Mouse (Mus musculus): ENCODE results near the gene Nhlrc4.

The Nhlrc4 gene

GRCm38 (mm10) chr17:25925348-25925747 lies 19.4 kb downstream of the Nhlrc4 start:
- in situ Hi-C loops (cut with MboI, MseI): no loop called here

DNA sequence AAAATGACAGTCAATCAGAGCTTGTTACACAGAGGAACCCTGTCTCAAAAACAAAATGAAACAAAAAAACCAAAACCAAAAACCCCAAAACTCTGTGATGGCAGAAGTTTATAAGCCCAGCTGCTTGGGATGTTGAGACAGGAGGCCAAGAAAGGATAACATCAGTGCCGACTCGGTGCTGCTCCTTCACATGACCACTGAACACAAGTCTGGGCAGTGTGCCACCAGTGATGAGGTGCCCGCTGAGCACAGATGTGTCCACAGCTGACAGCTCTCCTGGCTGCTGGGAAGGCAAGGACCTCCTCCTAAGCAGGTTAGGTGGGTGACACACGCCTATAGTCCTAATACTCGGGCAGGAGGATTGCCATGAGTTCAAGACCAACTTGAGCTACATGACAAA lies 22.6 kb downstream of the Nhlrc4 start:
- in situ Hi-C loops (cut with MboI, MseI): loop anchor here (5.0 kb wide), 1 partner anchor 195 kb away; the partner anchor contains the start of genes Chtf18 and Rpusd1

- in situ Hi-C loops (cut with MboI, MseI): loop anchor here (5.0 kb wide), 1 partner anchor 193 kb away; the partner anchor contains the start of genes Chtf18 and Rpusd1
These were observed 24.7 kb downstream of the Nhlrc4 start for GRCm38 (mm10) chr17:25919786-25920642.

GRCm38 (mm10) chr17:25919144-25919785 lies 25.5 kb downstream of the Nhlrc4 start, which contains the start of gene Rab40c:
Gene Rab40c (minus strand): TSS chr17:25919727.
- in situ Hi-C loops (cut with MboI, MseI): no loop called here

DNA sequence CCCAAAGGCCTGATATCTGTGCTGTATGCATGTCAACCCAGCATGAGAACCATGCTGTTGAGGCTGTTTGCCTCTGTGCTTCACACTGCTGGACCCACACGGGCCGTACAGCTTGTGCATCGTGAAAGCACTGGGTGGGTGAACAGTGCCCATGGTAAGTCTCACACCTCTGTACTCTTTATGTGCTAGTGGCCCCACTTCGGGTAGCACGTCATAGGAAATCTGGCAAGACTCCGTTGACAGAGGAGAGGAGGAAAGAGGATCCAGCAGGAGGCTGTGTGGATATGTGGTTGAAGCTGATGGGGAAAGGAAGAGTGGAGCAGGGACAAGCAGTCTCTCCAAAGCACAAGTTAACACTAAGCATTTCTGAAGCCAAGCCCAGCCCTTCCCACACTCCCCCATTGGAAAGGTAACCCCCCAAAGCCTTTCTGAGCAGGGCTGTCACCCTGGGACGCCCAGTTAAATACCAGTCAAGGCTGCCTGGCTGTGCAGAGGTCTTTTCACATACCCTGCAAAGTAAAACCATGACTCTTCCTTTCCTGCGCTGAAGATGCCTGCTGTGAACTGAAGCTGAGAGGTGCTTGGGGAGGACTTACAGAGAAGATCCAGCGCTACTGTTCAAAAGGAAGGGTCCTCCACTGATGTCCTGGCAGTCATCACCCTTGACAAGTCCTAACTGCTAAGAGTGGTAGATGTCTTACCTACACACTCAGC lies 26.6 kb downstream of the Nhlrc4 start:
- in situ Hi-C loops (cut with MboI, MseI): no loop called here

DNA sequence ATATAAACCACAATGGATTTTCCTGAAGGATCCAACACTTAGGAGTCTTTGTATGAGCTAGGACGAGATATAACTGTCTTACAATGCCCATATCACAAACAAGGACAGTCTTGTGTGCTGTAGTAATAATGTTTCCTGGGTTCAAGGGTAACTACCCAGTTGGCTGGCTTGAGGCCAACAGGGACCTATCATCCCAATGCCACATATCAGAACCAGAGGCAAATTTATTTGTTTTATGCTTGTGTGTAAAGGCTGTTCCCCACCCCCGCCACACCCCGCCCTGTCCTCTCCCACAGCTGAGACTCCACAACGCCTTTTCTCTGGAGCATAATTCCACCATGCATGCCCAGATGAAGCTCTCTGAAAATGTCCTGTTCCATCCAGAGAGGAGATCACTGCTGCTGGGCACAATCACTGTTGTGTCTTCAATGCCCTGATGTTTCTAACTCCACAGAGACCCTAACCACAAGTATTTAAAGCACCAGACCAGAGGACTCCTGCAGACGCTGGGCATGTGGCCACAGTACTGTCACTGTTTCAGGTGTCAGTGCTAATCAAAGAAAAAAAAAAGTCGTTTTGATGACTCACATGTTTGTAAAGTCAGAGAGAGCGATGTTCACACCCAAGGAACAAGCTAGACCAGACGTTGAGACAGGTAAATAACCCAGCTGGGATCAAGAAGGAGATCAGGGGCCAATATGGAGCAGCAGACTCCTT lies 27.7 kb downstream of the Nhlrc4 start:
- in situ Hi-C loops (cut with MboI, MseI): no loop called here

DNA sequence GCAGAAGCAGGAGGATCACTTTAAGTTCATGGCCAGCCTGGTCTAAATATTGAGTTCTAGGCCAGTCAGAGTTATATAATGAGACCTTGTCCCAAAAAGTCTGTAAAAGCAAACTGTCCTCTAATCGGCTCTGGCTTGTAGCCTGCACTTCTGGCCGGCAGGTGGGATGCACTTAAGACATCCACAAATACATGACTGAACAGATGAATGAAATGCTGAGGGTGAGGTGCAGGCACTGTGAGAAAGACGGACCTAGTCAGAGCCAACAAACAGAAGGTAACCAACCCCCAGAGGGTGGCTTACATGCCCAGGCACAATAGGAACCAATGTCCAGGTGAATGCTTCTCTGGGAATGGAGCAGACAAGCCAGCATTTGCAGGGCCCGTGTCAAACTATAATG lies 30.5 kb downstream of the Nhlrc4 start:
- in situ Hi-C loops (cut with MboI, MseI): no loop called here

GRCm38 (mm10) chr17:25913877-25914275 lies 30.9 kb downstream of the Nhlrc4 start:
- in situ Hi-C loops (cut with MboI, MseI): no loop called here

GRCm38 (mm10) chr17:25913186-25913876 lies 31.4 kb downstream of the Nhlrc4 start:
- in situ Hi-C loops (cut with MboI, MseI): no loop called here

DNA sequence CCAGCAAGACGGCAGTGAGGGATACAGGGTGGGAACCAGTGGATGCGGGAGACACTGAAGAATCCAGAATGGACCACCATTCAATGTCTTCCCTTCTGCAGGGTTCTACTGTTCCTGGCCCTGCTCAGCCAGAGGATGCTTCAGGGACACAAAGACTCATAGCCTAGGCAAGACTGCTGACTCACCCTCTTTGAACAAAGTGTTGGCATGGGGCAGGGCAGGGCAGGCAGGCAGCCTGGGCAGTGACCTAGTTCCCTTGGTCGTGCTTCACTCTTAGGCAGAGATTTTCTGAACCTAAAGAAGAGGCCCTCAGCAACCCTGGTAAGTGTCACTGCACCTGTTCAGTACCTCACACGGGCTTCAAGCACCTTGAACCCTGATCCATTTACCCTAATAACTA lies 32.9 kb downstream of the Nhlrc4 start:
- in situ Hi-C loops (cut with MboI, MseI): no loop called here

DNA sequence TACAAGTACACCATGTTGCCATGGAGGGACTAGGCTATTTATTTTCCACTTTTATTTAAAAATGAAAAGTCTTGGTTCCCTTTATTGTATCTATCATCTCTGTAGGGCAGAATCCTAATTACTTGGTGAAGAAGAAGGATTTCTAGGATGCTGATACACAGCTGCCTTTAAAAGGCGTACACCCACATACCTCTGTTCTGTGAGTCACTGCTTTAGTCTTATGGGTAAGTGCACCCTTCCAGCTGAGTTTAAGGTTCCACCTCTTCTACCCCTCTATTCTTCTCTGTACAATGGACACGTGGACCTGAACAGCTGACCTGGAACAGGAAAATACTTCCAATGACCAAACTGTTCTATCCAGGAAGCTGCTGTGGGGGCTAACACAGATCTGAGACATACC lies 37.1 kb downstream of the Nhlrc4 start:
- in situ Hi-C loops (cut with MboI, MseI): no loop called here

GRCm38 (mm10) chr17:25903061-25903460 lies 41.7 kb downstream of the Nhlrc4 start:
- in situ Hi-C loops (cut with MboI, MseI): no loop called here

- in situ Hi-C loops (cut with MboI, MseI): no loop called here
These were observed 44.6 kb downstream of the Nhlrc4 start for GRCm38 (mm10) chr17:25900193-25900592.

DNA sequence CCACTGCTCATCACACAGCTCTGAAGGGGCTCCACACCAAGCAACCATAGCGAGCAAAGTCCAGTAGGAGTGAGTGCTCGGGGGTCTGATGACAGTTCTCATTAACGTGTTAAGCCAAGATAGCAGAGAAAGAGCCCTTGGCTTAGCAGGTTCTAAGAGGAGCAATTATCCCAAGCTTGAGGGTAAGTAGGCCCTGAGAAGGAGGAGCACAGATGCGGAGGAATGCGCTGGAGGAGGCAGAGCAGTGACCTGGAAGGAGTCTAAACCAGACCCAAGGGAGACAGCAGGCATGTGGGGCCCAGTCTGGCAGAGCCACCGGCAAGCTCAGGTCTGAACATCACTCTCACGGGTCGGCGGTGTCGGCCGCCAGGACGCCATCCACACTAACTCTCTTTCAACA lies 48.9 kb downstream of the Nhlrc4 start:
- in situ Hi-C loops (cut with MboI, MseI): no loop called here

- in situ Hi-C loops (cut with MboI, MseI): no loop called here
These were observed 49.3 kb downstream of the Nhlrc4 start for GRCm38 (mm10) chr17:25895415-25895814.

DNA sequence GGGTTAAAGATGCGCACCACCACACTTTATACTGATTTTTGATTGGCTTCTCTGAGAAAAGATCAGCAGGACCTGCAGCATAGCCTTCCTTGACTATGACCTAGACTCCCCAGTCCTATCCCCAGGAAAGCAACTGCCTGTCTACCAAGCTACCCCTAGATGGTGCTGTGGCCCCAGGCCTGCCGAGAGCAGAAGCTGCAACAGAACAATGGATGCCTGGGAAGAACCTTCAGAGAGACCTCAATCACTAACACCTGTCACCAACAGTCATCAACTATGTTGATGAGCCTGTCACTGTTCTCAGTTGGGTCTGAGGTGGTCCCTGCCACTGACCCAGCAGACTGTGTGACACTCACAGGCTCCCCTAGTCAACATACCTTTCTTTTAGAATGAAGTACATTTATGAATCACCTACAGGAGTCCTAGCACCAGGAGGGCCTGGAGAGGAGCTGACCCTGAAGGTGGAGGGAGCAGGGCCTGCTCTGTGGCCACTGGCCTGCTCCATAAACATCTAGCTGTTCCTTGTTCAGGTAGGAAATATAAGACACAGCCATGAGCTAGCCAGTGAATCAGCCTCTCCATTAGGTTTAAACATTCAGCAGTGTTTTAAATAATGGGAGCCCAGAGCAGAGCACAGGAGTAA lies 50.7 kb downstream of the Nhlrc4 start:
- in situ Hi-C loops (cut with MboI, MseI): loop anchor here (5.0 kb wide), 1 partner anchor 118 kb away; no protein-coding TSS in a partner anchor

Data from T-helper 2 cell (primary cell).